Comparison of ENCODE assay signal across 19 mouse cellular contexts in the genomic region with DNA sequence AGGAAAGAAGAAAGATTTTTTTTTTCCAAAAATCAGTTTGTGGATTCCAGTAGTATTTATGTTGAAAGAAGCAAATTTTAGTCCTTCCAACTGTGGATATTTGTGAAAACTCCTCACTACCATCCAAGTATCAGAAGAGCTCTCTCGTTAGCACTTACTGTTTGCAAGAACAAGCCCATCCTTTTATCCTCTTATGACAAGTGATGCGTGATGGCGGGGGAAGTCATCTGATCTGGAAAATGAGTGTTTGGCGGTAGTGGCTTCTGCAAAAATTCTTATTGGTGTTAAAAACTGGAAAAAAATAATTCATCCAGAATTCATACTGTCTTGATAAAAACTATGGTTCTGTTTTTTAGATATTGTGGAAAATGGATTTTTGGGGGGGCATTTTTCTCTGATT. TPM values are rescaled to one million over a fixed set of nuclear protein-coding genes. Genes with fewer than 3 reads are reported as not detected.
DNase-seq lines count a peak whose midpoint lies in the region; ATAC-seq and TF ChIP-seq lines count a peak whose summit lies in the region.
"Had no signal": no experiment of that assay in that cellular context is flagged by ENCODE, and none has a peak within 500 bp of the region (broad histone marks: within the 10 kb centered on the region; RNA-seq: fewer than 3 reads in every experiment).

No protein-coding gene starts in this region.

- H3K4me3 ChIP-seq in left cerebral cortex, adult 2 months, result no peak overlapping the region
- H3K4me3 ChIP-seq: embryonic facial prominence, embryonic 10.5 days; embryonic facial prominence, embryonic 12.5 days; forebrain, embryonic 12.5 days had no signal

- ATAC-seq in frontal cortex, adult (ENCODE audit: low TSS enrichment), result no peak
- ATAC-seq: activated CD4-positive, CD25-positive, alpha-beta regulatory T cell, adult 4 months; forebrain, embryonic 14.5 days; forebrain, postnatal 0 days; Patski had no signal

- DNase-seq in cerebellum, postnatal 14 days, result peak; percentile 43 to 54
- DNase-seq in cerebellum, adult 9-11 months, result no peak
- DNase-seq in Muller cell, postnatal 12 days (ENCODE audit: inconsistent ontology term), result peak; percentile 51
- DNase-seq in retina, embryonic 14.5 days (ENCODE audit: low spot score), result peak; percentile 49
- DNase-seq in left cerebral cortex, adult 2 months (ENCODE audit: extremely low spot score in 1 of 2, low spot score in 2 of 2), result no peak
- DNase-seq: adrenal gland, adult 8-10 months; adrenal gland, postnatal 14 days; adrenal gland, postnatal 36 days; cerebellum, adult 11 months; cerebellum, adult 8-10 months; forebrain, postnatal 0 days had no signal

- intact Hi-C loops in left cerebral cortex, adult 2 months (cut with DNase I), result no loop called here

- H3K27ac ChIP-seq in left cerebral cortex, adult 2 months, result no peak overlapping the region
- H3K27ac ChIP-seq: embryonic facial prominence, embryonic 10.5 days; embryonic facial prominence, embryonic 12.5 days; forebrain, embryonic 12.5 days had no signal

- no peak for TF ChIP-seq CTCF in left cerebral cortex, adult 2 months (IDR thresholded peaks at IDR 0.05)

RNA-seq across cellular contexts. Expression of gene Nxph3, which starts 22.1 kb away (rescaled TPM):
- total RNA-seq in left cerebral cortex, adult 2 months (2021), result 10 to 100 TPM; 19.8 to 26.5 TPM
- total RNA-seq: MEL had no signal

Comparison
In these comparisons a context has a peak if more than half of its experiments do, and no peak if none do; other contexts are left out.
1. DNase-seq: peak in cerebellum, postnatal 14 days (2 of 2), Muller cell, postnatal 12 days (single experiment) and retina, embryonic 14.5 days (single experiment); none in cerebellum, adult 9-11 months (single experiment) and left cerebral cortex, adult 2 months (0 of 2).